Mouse (Mus musculus) liver, postnatal 0 days (tissue): ENCODE results near the gene Dnajc7.

Source experiments
- CTCF ChIP-seq: sonication (generic); IDR thresholded peaks from 2 replicates; pipeline ENCODE4 v1.5.1; 2016; ENCODE audit warnings: antibody characterized with exemption, low read depth
- EP300 ChIP-seq: IDR thresholded peaks from 2 replicates; pipeline ENCODE4 v1.6.1; 2016; ENCODE audit warnings: antibody characterized with exemption, low read depth, mild to moderate bottlenecking

DNA sequence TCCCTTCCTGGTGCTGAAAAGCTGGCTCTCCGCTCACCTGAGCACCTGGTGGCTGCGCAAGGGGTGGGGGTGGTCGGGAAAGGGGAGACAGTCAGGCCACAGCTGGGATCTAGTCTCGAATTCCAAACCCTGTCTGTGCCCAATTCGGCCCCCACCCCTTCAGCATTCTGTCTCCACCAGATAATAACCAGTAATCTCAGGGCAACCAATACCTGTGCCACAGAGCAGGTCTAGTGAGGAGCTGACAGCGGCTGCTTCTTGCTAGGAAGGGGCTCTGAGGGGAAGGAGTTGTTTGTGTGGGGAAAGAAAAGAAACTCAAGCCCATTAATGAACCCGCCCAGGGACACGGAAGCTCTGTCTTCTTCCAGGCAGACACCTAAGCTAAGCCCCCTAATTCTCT is 31.2 kb upstream of the Dnajc7 start:
- TF ChIP-seq CTCF, result no peak
- no peak for TF ChIP-seq EP300
